Mouse (Mus musculus) induced T-regulatory cell, adult 2 months (primary cell): ENCODE data around the gene Ambra1.

Source experiments
- DNase-seq: peaks from one replicate; pipeline ENCODE4 v3.0.0-alpha.2; 2012; ENCODE audit warnings: low read depth

Gene Ambra1

DNA sequence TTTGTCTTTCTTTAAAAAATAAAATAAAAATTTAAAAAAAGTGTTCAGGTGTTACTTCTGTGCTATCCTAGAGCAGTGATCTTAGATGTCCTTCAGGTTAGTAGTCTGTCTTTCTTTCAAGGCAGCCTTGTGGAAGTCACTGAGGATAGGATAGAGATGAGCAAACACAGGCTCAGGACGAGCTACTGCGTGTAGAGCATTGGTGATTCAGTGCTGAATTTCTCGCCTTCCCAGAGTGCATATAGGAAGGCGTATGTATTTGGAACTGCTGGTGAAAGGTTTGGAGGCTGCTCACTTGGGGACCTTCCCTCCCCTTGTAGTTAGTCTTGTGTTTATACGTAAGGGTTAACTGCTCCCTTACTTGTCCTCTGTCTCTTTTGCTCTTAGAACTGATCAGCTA is 5.3 kb downstream of the Ambra1 start:
- no peak for DNase-seq

- no peak for DNase-seq
These were observed 9.7 kb downstream of the Ambra1 start for GRCm38 (mm10) chr2:91739586-91739985.

DNA sequence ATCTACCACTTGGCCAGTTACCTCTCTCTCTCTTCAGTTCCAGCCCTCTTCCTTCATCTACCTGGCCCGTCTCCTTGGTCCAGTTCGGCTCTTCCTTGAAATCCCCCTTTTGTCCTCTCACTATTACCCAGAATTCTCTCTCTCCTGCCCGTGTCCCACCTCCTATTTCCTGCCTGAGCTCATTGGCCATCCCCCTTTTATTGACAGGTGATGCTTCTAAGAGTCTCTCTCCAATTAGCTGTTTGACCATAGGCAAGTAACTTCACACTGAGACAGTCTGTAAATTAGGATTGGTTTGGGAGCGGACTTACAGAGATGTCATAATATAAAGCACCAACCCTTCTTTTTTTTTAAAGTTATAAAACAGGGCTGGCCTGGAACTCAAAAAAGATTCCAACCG is 14.8 kb downstream of the Ambra1 start:
- no peak for DNase-seq

GRCm38 (mm10) chr2:91749811-91750261 is 19.9 kb downstream of the Ambra1 start:
- no peak for DNase-seq

GRCm38 (mm10) chr2:91771921-91772705 is 42.2 kb downstream of the Ambra1 start:
- no peak for DNase-seq

GRCm38 (mm10) chr2:91773309-91773708 is 43.4 kb downstream of the Ambra1 start:
- no peak for DNase-seq

DNA sequence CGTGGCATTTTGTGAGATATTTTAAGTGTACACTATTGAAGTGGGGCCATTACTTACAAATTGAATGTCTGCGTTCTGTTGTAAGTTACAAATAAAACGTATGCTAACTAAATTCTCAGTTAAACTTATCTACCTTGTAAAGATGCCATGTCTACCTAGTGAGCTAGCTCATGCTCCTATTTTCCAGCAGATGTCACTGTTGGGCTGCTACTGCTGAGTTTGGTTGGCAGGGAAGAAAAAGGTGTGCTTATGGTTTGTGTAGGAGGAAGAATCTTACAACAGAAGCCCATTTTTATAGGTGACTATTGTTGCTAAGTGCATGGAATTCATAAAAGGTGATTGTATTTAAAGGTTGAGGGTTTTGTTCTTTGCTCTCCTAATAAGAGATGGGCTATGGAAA is 49.2 kb downstream of the Ambra1 start:
- peak; percentile 81 for DNase-seq

DNA sequence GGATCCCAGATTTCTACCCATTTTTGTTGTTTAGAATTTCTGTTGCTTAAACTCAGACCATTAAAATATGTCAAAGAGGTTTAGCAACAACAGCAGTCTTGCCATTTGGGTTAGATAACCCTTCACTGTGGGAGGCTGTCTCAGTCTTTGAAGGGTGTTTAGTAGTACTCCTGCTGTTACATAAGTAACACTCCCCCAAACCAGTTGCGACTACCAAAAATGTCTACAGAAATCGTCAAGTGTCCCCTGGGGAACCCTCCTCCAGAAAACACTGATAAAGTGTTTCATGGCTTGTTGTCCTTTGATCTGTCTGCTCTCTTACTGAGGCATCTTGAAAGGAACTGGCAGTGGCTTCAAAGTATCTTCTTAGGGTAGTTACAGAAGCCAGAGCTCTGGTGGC is 61.7 kb downstream of the Ambra1 start:
- DNase-seq, result no peak

GRCm38 (mm10) chr2:91792346-91792745 is 62.4 kb downstream of the Ambra1 start:
- no peak for DNase-seq

GRCm38 (mm10) chr2:91794466-91794865 is 64.5 kb downstream of the Ambra1 start:
- no peak for DNase-seq

- DNase-seq, result no peak
These were observed 65.2 kb downstream of the Ambra1 start for GRCm38 (mm10) chr2:91795091-91795490.

DNA sequence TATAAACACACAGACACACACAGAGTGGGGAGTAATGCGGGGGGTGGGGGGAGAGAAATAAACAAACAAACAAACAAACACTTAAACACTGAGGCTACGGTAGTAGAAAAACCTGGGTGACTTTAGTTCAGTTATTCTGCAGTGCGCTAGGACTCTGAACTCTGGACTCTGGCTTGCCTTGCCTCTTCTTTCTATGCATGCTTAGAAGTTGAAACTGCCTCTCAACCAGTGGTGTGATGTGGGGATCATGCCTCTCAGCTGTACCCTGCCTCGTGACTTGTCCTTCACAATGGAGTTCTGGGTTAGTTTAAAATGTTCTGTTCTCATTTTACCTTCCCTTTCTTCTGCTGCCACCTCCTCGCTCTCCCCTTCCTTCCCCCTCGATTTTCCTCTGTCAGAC is 81.5 kb downstream of the Ambra1 start:
- no peak for DNase-seq

DNA sequence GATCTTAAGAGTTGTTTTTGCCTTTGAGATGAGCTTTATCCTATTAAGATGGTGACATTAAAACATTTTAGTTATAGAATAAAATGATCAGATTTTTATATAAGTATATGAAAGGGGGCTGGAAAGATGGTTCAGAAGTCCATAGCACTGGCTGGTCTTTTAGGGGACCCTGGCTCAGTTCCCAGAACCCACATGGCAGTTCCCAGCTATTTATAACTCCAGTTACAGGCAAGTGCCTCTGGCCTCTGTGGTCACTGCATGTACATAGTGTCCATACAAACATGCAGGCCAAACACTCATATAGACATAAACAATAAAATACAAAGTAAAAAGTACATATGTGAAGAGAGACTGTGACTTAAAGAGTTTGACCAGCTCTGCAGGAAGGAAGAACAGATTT is 86.8 kb downstream of the Ambra1 start:
- DNase-seq, result no peak

DNA sequence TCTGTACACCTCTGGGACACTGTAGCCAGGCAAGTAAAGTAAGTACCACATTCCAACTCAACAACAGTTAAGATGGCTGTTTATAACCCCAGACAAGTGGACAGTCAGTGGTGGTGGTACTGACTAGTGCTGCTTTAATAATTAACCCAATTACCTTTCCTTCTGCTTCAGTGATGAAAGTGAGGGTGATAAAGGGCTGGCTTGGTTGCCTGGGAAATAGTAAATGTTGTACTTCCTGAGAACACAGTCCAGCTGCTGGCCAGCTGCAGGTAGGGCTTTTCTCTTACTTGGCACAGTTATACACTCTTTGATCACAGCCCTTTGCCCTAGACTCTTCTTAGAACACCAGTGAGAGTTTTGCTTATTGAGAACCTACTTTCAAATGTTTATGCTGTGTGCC is 102.3 kb downstream of the Ambra1 start:
- no peak for DNase-seq

DNA sequence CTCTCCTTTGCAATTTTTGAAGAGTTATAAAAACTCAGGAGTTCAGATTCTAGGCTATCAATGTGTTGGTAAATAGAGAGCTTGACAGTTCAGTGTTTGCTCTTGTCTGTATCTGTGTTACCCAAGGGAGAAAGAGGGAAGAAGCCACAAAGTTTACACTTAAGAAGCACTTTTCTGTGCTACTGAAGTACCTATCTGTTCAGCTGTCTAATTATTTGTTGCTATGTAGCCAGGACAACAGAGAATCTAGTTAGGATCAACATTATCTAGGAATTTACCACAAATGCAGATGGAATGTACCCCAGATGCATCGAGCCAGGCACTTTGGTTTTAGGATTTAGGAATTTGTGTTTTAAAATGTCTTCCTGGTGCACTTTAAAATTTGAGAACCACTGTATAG is 104.3 kb downstream of the Ambra1 start:
- DNase-seq, result no peak

DNA sequence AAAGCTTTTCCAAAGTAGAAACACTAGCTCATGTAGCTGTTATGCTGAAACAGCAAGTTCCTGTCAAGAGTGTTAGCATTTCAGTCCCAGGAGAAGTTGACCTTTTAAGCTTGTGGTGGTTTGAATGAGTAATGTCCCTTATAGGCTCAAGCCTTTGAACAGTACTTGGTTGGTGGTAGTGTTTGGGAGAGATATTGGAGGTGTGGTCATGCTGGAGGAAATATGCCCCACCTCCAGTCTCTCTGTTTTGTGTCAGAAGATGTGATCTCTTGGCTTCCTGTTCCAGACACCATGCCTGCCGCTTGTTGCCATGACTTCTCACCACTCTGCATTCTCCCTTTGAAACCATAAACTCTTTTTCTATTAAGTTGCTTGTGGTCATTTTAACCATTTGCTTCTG is 105.1 kb downstream of the Ambra1 start:
- peak; percentile 74 for DNase-seq

DNA sequence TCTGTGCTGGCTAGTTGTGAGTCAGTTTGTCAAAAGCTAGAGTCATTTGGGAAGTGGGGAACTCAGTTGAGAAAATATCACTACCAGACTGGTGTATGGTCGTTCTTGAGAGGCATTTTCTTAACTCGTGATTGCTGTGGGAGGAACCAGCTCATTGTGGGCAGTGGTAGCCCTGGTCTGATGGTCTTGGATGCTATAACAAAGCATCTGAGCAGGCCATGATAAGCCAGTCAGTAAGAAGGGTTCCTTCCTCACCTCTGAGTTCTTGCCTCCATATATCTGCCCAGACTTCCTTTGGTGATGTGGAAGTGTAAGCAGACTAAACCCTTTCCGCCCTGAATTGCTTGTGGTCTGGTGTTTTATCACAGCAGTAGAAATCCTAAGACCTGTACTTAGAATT is 105.7 kb downstream of the Ambra1 start:
- DNase-seq, result no peak

DNA sequence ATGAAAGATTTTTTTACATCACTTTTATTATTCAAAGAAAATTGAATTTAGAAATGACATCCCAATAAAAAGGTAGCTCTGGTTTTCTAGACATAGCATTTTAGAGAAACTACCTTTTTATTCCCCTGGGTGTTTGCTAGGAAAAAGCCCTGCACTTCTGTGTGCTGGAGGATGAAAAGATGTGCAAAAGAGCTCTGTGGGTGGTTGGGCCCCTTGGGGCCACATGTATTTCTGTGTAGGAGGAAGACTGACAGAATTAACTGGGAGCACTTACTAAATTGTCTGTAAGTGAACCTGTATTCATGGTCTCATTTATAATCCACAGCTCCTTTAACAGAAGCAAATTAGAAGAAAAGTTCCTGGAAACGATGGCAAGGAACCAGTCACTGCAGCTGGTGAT is 114.2 kb downstream of the Ambra1 start:
- no peak for DNase-seq

DNA sequence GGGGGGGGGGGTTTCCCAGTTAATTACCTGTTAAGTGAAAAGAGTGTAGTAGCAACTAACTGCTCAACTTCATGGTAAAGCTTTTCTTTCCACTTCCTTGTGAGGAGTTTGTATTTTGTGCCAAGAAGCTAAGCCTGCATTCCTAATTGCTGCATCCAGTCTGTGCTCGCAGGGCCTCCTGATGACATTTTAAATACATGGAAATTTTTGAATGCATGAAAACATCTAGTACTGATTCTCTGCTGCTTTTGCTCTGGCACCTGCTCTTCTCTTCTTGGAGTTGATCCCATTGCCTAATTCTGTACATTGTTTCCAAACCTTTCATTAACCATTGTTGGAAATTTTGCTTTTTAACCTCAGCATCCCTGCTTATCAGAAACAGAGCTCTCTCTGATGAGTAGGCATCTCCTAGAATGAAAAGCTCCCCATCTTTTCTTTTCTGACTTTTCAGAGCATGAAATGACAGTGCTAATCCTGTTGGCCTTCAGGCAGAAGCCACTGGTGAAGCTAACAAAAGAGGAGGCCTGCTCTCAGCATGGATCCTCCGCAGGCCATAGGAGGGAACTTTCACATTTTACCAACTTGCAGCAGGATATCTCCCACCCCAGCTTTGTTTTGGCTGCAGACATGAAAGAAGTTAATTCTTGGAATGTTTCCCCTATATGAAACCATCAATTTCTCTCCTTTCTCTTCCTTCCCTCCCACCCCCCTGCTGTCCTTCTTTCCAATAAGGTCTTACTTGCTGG is 122.7 kb downstream of the Ambra1 start:
- no peak for DNase-seq

DNA sequence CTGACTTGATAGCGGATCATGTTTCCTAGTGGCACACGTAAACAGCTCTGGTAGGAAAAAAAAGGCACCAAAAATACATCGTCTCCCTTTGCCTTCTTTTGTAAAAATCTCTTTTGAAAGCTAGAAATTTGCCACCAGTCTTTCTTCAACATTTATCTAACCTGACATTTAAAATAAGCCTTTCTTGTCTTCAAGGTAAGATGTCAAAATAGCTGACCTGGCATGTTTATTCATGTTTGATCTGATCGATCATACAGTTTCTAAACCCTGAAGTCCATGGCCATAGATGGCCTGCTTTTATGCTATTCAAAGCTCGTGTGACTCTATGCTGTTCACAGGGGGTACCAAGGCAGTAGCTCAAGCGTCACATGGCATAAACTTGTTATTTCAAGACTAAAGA is 124.6 kb downstream of the Ambra1 start:
- DNase-seq, result no peak

DNA sequence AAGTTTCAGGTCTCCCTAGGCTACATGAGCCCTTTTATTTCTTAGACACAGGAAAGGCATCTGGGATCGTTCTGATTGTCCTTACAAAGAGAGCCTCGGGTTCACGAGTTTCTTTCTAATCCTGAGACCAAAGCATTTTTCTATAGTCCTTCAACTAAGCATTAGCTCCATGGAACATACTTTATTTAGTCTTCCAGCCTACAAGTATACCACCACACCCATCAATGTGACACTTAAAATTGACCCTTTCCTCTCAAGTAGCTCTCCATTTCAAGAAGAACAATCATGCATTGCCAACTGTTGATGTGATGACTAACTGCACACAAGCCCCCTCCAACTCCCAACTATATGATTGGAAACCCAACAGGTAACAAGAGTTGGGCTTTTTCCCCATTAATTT is 127.0 kb downstream of the Ambra1 start:
- DNase-seq, result no peak

DNA sequence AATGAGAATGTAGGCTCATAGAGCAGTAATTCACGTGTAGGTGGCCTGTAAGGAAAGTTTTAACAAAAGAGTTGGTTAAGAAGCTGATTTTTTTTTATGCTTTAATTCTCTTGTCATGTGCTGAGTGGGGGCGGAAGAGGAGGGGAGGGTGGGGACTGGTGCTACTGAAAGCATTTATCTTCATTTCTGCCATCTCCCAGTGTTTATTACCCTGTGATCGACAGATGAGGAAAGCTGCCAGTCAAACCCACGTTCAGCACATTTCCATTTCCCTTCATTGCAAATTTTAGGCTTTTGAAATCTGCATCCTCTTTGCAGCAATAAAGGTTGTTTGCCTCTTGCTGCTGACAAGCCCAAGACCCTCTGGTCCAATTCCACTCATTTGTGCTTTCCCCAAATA is 129.5 kb downstream of the Ambra1 start:
- DNase-seq, result no peak

DNA sequence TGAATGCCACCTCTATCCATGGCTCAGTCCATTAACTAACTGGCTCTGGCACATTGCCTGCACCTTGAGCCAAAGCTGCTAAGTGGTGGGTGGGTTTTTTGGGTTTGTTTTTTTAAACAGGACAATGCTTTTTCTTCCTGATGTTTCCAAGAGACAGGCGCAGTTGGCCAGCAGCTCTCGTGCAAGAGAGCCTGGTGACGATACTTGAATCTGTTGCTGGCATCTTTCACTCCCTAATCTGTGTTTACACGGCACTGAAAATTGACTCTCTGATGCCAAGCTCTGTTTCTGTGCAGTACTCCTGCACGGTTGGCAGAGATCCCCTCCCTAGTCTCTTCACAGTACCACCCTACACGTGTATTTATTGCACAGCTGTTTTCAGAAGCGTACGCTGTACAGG is 140.8 kb downstream of the Ambra1 start:
- no peak for DNase-seq

DNA sequence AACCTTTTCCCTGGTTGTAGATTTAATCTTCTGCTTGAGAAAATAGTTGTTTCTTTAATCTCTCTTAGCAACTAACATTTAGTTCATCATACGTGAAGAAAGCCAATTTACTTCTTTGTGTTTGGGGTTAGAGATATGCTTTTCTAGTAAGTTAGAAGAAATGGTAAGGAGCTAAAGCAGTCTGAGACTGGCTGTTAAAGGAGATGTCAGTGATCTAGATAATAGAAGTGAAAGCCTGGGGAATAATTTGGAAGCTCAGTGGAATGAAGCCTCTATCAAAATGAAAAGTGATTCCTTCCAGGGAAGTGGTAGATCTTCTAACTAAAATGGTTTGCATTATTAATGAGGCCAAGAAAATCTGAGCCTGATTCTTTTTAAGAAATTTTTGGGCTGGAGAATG is 141.3 kb downstream of the Ambra1 start:
- no peak for DNase-seq
